Mouse (Mus musculus): Measurements from ENCODE around the gene Ankrd65. TPM values are rescaled to one million over a fixed set of nuclear protein-coding genes. Genes with fewer than 3 reads are reported as not detected.

Ankrd65 gene
- polyA plus RNA-seq, 1 experiment from 2014 or later = not detected

- Histone ChIP-seq H3K36me3 (ENCODE audit: control insufficient read depth, insufficient read depth) (no peaks in the 10 kb centered on the region; the same call in 1 of the 2 replicates), H3K4me2 (replicated peaks; ENCODE audit: low read depth) (peak overlapping the region; percentile 82), H3K27ac (ENCODE audit: low read depth, low read length) (no peak overlapping the region), H3K9me3 (ENCODE audit: control insufficient read depth) (no peaks in the 10 kb centered on the region), H3K4me3 (ENCODE audit: low read depth, low read length) (peak overlapping the region; percentile 40), H3K27me3 (replicated peaks; ENCODE audit: control insufficient read depth, insufficient read depth, low read length) (no peaks in the 10 kb centered on the region), H3K4me1 (replicated peaks; ENCODE audit: control insufficient read depth, insufficient read depth, low read length) (peaks cover 14% of the 10 kb centered on the region; the same call in 1 of the 2 replicates), H3K9ac (ENCODE audit: low read depth, low read length) (peak overlapping the region; percentile 45; the same call in 1 of the 2 replicates)
- TF ChIP-seq CTCF (IDR thresholded peaks at IDR 0.05; ENCODE audit: low read depth) = no peak
- 36% methylated on average over 5 of the region's 5 CpGs for WGBS
- no peak for ATAC-seq
Measured at GRCm38 (mm10) chr4:155773335-155774078, 16.7 kb upstream of the Ankrd65 start.

- Histone ChIP-seq H3K4me3 (ENCODE audit: low read depth, low read length) (peak within 1 kb of the TSS; percentile 40), H3K36me3 (ENCODE audit: control insufficient read depth, insufficient read depth) (no peaks in the 10 kb centered on the region; the same call in 1 of the 2 replicates), H3K27me3 (replicated peaks; ENCODE audit: control insufficient read depth, insufficient read depth, low read length) (no peaks in the 10 kb centered on the region), H3K9me3 (ENCODE audit: control insufficient read depth) (no peaks in the 10 kb centered on the region), H3K4me2 (replicated peaks; ENCODE audit: low read depth) (peak within 1 kb of the TSS; percentile 82), H3K9ac (ENCODE audit: low read depth, low read length) (peak within 1 kb of the TSS; percentile 45; the same call in 1 of the 2 replicates), H3K4me1 (replicated peaks; ENCODE audit: control insufficient read depth, insufficient read depth, low read length) (peaks cover 14% of the 10 kb centered on the region; the same call in 1 of the 2 replicates), H3K27ac (ENCODE audit: low read depth, low read length) (peak within 1 kb of the TSS; percentile 64)
- TF ChIP-seq CTCF (IDR thresholded peaks at IDR 0.05; ENCODE audit: low read depth) = no peak
- under 1% methylated on average over 35 of the region's 35 CpGs for WGBS
- peak; percentile 68 for ATAC-seq
Measured at GRCm38 (mm10) chr4:155774280-155774754, 15.9 kb upstream of the Ankrd65 start, which contains the start of gene Vwa1. Vwa1 (minus strand) TSS chr4:155774698.

GRCm38 (mm10) chr4:155774971-155775740 lies 15.1 kb upstream of the Ankrd65 start:
- H3K36me3 ChIP-seq (ENCODE audit: control insufficient read depth, insufficient read depth) = no peaks in the 10 kb centered on the region; the same call in 1 of the 2 replicates

GRCm38 (mm10) chr4:155775855-155776254 lies 14.4 kb upstream of the Ankrd65 start:
- 76% methylated on average over 3 of the region's 3 CpGs for WGBS
- H3K9ac ChIP-seq (ENCODE audit: low read depth, low read length) = no peak overlapping the region
- H3K4me1 ChIP-seq (replicated peaks; ENCODE audit: control insufficient read depth, insufficient read depth, low read length) = peaks cover 12% of the 10 kb centered on the region; the same call in 1 of the 2 replicates
- H3K36me3 ChIP-seq (ENCODE audit: control insufficient read depth, insufficient read depth) = no peaks in the 10 kb centered on the region; the same call in 1 of the 2 replicates
- ATAC-seq = no peak
- no peak overlapping the region for H3K4me2 ChIP-seq (replicated peaks; ENCODE audit: low read depth)
- H3K9me3 ChIP-seq (ENCODE audit: control insufficient read depth) = no peaks in the 10 kb centered on the region
- H3K4me3 ChIP-seq (ENCODE audit: low read depth, low read length) = no peak overlapping the region
- no peak for TF ChIP-seq CTCF (IDR thresholded peaks at IDR 0.05; ENCODE audit: low read depth)
- H3K27me3 ChIP-seq (replicated peaks; ENCODE audit: control insufficient read depth, insufficient read depth, low read length) = no peaks in the 10 kb centered on the region
- H3K27ac ChIP-seq (ENCODE audit: low read depth, low read length) = peak overlapping the region; percentile 64; the same call in 1 of the 2 replicates

More at GRCm38 (mm10) chr4:155774971-155775740, 15.1 kb upstream of the Ankrd65 start:
- no peak overlapping the region for H3K9ac ChIP-seq (ENCODE audit: low read depth, low read length)
- H3K27me3 ChIP-seq (replicated peaks; ENCODE audit: control insufficient read depth, insufficient read depth, low read length) = no peaks in the 10 kb centered on the region
- no peak for TF ChIP-seq CTCF (IDR thresholded peaks at IDR 0.05; ENCODE audit: low read depth)
- peaks cover 14% of the 10 kb centered on the region; the same call in 1 of the 2 replicates for H3K4me1 ChIP-seq (replicated peaks; ENCODE audit: control insufficient read depth, insufficient read depth, low read length)
- H3K4me3 ChIP-seq (ENCODE audit: low read depth, low read length) = peak overlapping the region; percentile 40
- no peaks in the 10 kb centered on the region for H3K9me3 ChIP-seq (ENCODE audit: control insufficient read depth)
- ATAC-seq = no peak
- peak overlapping the region; percentile 64 for H3K27ac ChIP-seq (ENCODE audit: low read depth, low read length)
- peak overlapping the region; percentile 82 for H3K4me2 ChIP-seq (replicated peaks; ENCODE audit: low read depth)
- WGBS = 53% methylated on average over 9 of the region's 9 CpGs

- Histone ChIP-seq H3K27me3 (replicated peaks; ENCODE audit: control insufficient read depth, insufficient read depth, low read length) (no peaks in the 10 kb centered on the region), H3K4me1 (replicated peaks; ENCODE audit: control insufficient read depth, insufficient read depth, low read length) (peaks cover 12% of the 10 kb centered on the region; the same call in 1 of the 2 replicates), H3K27ac (ENCODE audit: low read depth, low read length) (no peak overlapping the region; the same call in 1 of the 2 replicates), H3K9me3 (ENCODE audit: control insufficient read depth) (no peaks in the 10 kb centered on the region), H3K4me3 (ENCODE audit: low read depth, low read length) (no peak overlapping the region), H3K36me3 (ENCODE audit: control insufficient read depth, insufficient read depth) (no peaks in the 10 kb centered on the region), H3K9ac (ENCODE audit: low read depth, low read length) (no peak overlapping the region), H3K4me2 (replicated peaks; ENCODE audit: low read depth) (no peak overlapping the region)
- TF ChIP-seq CTCF (IDR thresholded peaks at IDR 0.05; ENCODE audit: low read depth) = no peak
- no peak for ATAC-seq
- 64% methylated on average over 2 of the region's 2 CpGs for WGBS
Measured at GRCm38 (mm10) chr4:155776704-155777335, 13.4 kb upstream of the Ankrd65 start.
